Mouse (Mus musculus) limb, embryonic 14.5 days (tissue): ENCODE data around the gene Tmem266. TPM values are rescaled to one million over a fixed set of nuclear protein-coding genes. Genes with fewer than 3 reads are reported as not detected.

ENCODE experiments used
- ATAC-seq: fragments of 200-750 bp; cut with Nextera tagmentation; 2 replicates; pipeline ENCODE4 v1.8.0; 2017; ENCODE audit warnings: low read depth, moderate number of reproducible peaks, moderate TSS enrichment; ENCODE audit not compliant: low FRiP score
- DNase-seq: peaks from one replicate; pipeline ENCODE4 v3.0.0-alpha.2; 2015; ENCODE audit warnings: low spot score
- H3K27ac ChIP-seq: fragments of 300-500 bp; sonication (generic); replicated peaks from 2 replicates; pipeline ENCODE4 v1.5.1; 2014; ENCODE audit warnings: low read depth, mild to moderate bottlenecking, low read length, moderate library complexity, mixed read lengths
- H3K27me3 ChIP-seq: fragments of 300-500 bp; sonication (generic); 2 replicates; pipeline ENCODE4 v1.6.1; 2014; ENCODE audit warnings: low read length, mixed read lengths; ENCODE audit not compliant: control insufficient read depth, insufficient read depth
- H3K36me3 ChIP-seq: fragments of 300-500 bp; sonication (generic); 2 replicates; pipeline ENCODE4 v1.6.1; 2014; ENCODE audit warnings: mild to moderate bottlenecking, low read length, moderate library complexity, mixed read lengths; ENCODE audit not compliant: control insufficient read depth, insufficient read depth
- H3K4me1 ChIP-seq: fragments of 300-500 bp; sonication (generic); 2 replicates; pipeline ENCODE4 v1.6.1; 2014; ENCODE audit warnings: antibody characterized with exemption, low read length, mixed read lengths; ENCODE audit not compliant: control insufficient read depth, insufficient read depth
- H3K4me2 ChIP-seq: fragments of 300-500 bp; sonication (generic); replicated peaks from 2 replicates; pipeline ENCODE4 v1.6.1; 2014; ENCODE audit warnings: low read depth, mild to moderate bottlenecking, low read length, moderate library complexity; ENCODE audit not compliant: severe bottlenecking
- H3K4me3 ChIP-seq: fragments of 300-500 bp; sonication (generic); replicated peaks from 2 replicates; pipeline ENCODE4 v1.5.1; 2014; ENCODE audit warnings: low read length
- H3K9ac ChIP-seq: fragments of 300-500 bp; sonication (generic); 2 replicates; pipeline ENCODE4 v1.6.1; 2014; ENCODE audit warnings: mild to moderate bottlenecking, low read depth, low read length, moderate library complexity; ENCODE audit not compliant: severe bottlenecking
- H3K9me3 ChIP-seq: fragments of 300-500 bp; sonication (generic); 2 replicates; pipeline ENCODE4 v1.6.1; 2016; ENCODE audit warnings: low read length; ENCODE audit not compliant: control insufficient read depth
- POLR2A ChIP-seq: fragments of 200-500 bp; IDR thresholded peaks from 2 replicates; pipeline ENCODE4 v1.8.0; 2012; ENCODE audit warnings: inconsistent platforms, mild to moderate bottlenecking, moderate library complexity, borderline replicate concordance; ENCODE audit not compliant: insufficient read depth, insufficient read length; ENCODE audit errors: extremely low read depth
- WGBS: fragments of 180-500 bp; shearing (Covaris S2); extraction: QIAGEN DNeasy Blood & Tissue Kit; methylation state at CpG from one replicate; pipeline ENCODE4 v1.1.7; 2014; 5-methylcytosine and 5-hydroxymethylcytosine counted together
- polyA plus RNA-seq, 2 experiments: library from polyadenylated mRNA; depleted of rRNA in 1 of 2; stranded (reverse) in 1 of 2; unstranded in 1 of 2; fragments of >200 nt; fragmentation: Nextera tagmentation in 1 of 2; extraction: Ambion mirVana in 1 of 2; gene quantifications; 2 replicates each; pipeline versions ENCODE4 v1.2.1 to v1.2.3; 2012 to 2014

Tmem266 gene
- polyA plus RNA-seq, 2 experiments = 0.40 to 1.3 TPM

GRCm38 (mm10) chr9:55402276-55402675 lies 75.6 kb downstream of the Tmem266 start:
- Histone ChIP-seq H3K36me3 (no peaks in the 10 kb centered on the region), H3K9ac (no peak overlapping the region), H3K27me3 (no peaks in the 10 kb centered on the region), H3K4me2 (no peak overlapping the region), H3K4me3 (no peak overlapping the region), H3K4me1 (peaks cover 38% of the 10 kb centered on the region), H3K27ac (0 out of 2 replicates have a peak overlapping the region, but pooled peaks have one; percentile 44), H3K9me3 (no peaks in the 10 kb centered on the region)
- DNase-seq (peak; percentile 22), ATAC-seq (no peak)
- 17% methylated on average over 7 of the region's 7 CpGs for WGBS
- TF ChIP-seq POLR2A = no peak

DNA sequence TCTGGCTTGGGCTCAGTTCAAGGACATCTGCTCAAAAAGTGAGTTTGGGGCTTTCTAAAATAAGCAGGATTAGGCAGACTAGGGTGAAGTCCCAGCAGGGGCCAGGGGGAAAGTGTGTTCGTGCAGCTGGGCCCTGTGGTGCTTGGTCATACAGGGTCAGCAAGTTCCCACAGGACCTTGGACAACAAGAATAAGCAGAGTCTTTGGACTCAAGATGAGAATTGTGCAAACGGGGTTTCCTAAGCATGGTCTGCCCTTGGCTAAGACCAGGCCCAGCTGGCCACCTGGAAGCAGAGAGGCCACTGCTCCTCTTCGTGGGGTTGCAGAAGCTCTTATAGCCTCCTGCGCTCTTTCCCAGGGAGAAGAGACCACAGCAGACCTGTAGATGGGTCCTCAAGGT lies 77.5 kb downstream of the Tmem266 start:
- no peaks in the 10 kb centered on the region for H3K27me3 ChIP-seq
- no peak for ATAC-seq

DNA sequence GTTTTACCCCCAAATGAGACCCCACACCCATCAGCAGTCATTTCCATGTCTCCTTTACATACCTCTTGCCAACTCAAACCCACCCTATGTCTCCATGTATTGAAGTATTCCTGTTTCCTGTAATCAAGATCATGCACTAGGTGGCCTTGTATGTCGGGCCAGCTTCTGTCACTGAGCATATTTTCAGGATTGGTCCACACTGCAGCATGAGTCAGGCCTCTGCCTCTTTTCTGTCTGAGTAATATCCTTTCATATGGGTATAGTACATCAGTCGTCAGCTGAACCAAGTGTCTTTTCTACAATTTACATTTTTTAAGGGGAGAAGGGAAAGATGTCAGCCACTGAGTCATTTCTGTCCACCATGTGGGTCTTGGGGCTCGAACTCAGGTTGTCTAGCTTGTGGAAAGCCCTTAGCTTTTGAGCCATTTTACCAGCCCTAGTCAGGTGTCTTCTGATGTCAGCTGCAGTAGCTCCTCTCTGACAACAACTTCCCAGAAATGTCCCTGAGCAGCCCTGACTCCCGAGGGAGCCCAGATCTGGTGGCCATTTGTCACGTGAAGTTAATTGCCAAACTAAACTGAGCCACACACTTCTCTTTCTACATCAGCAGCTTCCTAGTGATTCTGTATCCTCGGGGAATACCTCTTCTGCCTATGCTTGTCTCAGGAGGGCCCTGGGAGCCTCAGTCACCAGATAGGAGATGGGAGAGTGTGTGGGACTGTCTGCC lies 78.4 kb downstream of the Tmem266 start:
- ATAC-seq (no peak), DNase-seq (no peak)
- Histone ChIP-seq H3K27me3 (no peaks in the 10 kb centered on the region), H3K9me3 (no peaks in the 10 kb centered on the region), H3K4me2 (no peak overlapping the region), H3K4me3 (no peak overlapping the region), H3K36me3 (no peaks in the 10 kb centered on the region), H3K27ac (no peak overlapping the region), H3K4me1 (peaks cover 15% of the 10 kb centered on the region), H3K9ac (no peak overlapping the region)
- WGBS = 65% methylated on average over 6 of the region's 6 CpGs
- TF ChIP-seq POLR2A = no peak

More for the DNA sequence above, 77.5 kb downstream of the Tmem266 start:
- Histone ChIP-seq H3K4me3 (no peak overlapping the region), H3K27ac (no peak overlapping the region), H3K9me3 (no peaks in the 10 kb centered on the region), H3K4me2 (no peak overlapping the region), H3K36me3 (no peaks in the 10 kb centered on the region), H3K4me1 (peaks cover 22% of the 10 kb centered on the region), H3K9ac (no peak overlapping the region)
- 88% methylated on average over 4 of the region's 4 CpGs for WGBS
- DNase-seq = no peak
- TF ChIP-seq POLR2A = no peak

- no peak overlapping the region for H3K9ac ChIP-seq
- no peak overlapping the region for H3K27ac ChIP-seq
- H3K27me3 ChIP-seq = no peaks in the 10 kb centered on the region
- H3K4me1 ChIP-seq = peaks cover 15% of the 10 kb centered on the region
- no peak overlapping the region for H3K4me2 ChIP-seq
- no peak overlapping the region for H3K4me3 ChIP-seq
- DNase-seq (no peak), ATAC-seq (peak; percentile 72)
- TF ChIP-seq POLR2A = no peak
- 30% methylated on average over 2 of the region's 2 CpGs for WGBS
- no peaks in the 10 kb centered on the region for H3K36me3 ChIP-seq
- H3K9me3 ChIP-seq = no peaks in the 10 kb centered on the region
Observed at GRCm38 (mm10) chr9:55406773-55407172, 80.1 kb downstream of the Tmem266 start.

DNA sequence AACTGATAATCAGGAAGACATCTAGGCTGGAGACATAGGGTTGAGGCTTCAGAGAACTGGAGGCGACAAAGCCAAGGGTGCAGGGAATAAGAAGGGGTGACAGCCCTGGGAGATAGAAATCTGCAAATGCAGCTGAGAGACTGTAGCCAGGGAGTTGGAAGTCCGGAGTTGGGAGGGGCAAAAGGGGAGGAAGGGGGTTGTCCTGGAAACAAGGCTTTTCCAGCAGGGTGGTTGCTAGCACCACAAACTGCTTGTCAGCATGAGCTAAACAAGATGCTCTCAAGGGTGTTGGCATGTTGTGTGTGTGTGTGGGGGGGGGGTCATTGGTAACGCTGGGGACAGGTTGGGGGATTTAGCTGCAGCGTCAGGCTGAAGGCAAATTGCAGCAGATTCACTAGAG lies 82.1 kb downstream of the Tmem266 start:
- no peak overlapping the region for H3K4me2 ChIP-seq
- no peaks in the 10 kb centered on the region for H3K9me3 ChIP-seq
- no peak overlapping the region for H3K4me3 ChIP-seq
- DNase-seq (no peak), ATAC-seq (no peak)
- WGBS = 34% methylated on average over 4 of the region's 4 CpGs
- no peak overlapping the region for H3K27ac ChIP-seq
- H3K36me3 ChIP-seq = no peaks in the 10 kb centered on the region
- no peaks in the 10 kb centered on the region for H3K27me3 ChIP-seq
- H3K4me1 ChIP-seq = peaks cover 3% of the 10 kb centered on the region
- no peak overlapping the region for H3K9ac ChIP-seq
- no peak for TF ChIP-seq POLR2A

GRCm38 (mm10) chr9:55409833-55410232 lies 83.1 kb downstream of the Tmem266 start:
- ATAC-seq = no peak
- H3K4me3 ChIP-seq = no peak overlapping the region
- H3K4me1 ChIP-seq = peaks cover 3% of the 10 kb centered on the region

More at GRCm38 (mm10) chr9:55409833-55410232, 83.1 kb downstream of the Tmem266 start:
- DNase-seq = no peak
- H3K9ac ChIP-seq = no peak overlapping the region
- no peak overlapping the region for H3K4me2 ChIP-seq
- WGBS = 34% methylated on average over 3 of the region's 3 CpGs
- no peaks in the 10 kb centered on the region for H3K27me3 ChIP-seq
- no peak for TF ChIP-seq POLR2A
- no peaks in the 10 kb centered on the region for H3K9me3 ChIP-seq
- no peaks in the 10 kb centered on the region for H3K36me3 ChIP-seq
- H3K27ac ChIP-seq = no peak overlapping the region
